Mouse (Mus musculus) E14TG2a.4 (cell line): Measurements from ENCODE around the gene Ralgapb.

Experiments
- H3K27me3 ChIP-seq: 2 replicates; pipeline ENCODE4 v1.6.1; 2014; ENCODE audit warnings: low read length, control low read depth; ENCODE audit not compliant: insufficient read depth
- H3K36me3 ChIP-seq: 2 replicates; pipeline ENCODE4 v1.6.1; 2014; ENCODE audit warnings: low read length, control low read depth; ENCODE audit not compliant: insufficient read depth
- H3K4me1 ChIP-seq: replicated peaks from 2 replicates; pipeline ENCODE4 v1.6.1; 2014; ENCODE audit warnings: low read depth, low read length, control low read depth
- H3K4me3 ChIP-seq: replicated peaks from 2 replicates; pipeline ENCODE4 v1.5.1; 2014; ENCODE audit warnings: mild to moderate bottlenecking, low read length
- H3K9me3 ChIP-seq: 2 replicates; pipeline ENCODE4 v1.6.1; 2014; ENCODE audit warnings: low read length, control low read depth
- CTCF ChIP-seq: conservative IDR thresholded peaks from 2 replicates; pipeline ENCODE4 v1.5.1; 2014; ENCODE audit warnings: low read length
- NANOG ChIP-seq: IDR thresholded peaks from 2 replicates; pipeline ENCODE4 v1.6.1; 2014; ENCODE audit warnings: borderline replicate concordance, low read length, mixed read lengths
- POU5F1 ChIP-seq: IDR thresholded peaks from 2 replicates; pipeline ENCODE4 v1.6.1; 2014; ENCODE audit warnings: low read length, borderline replicate concordance

The Ralgapb gene

DNA sequence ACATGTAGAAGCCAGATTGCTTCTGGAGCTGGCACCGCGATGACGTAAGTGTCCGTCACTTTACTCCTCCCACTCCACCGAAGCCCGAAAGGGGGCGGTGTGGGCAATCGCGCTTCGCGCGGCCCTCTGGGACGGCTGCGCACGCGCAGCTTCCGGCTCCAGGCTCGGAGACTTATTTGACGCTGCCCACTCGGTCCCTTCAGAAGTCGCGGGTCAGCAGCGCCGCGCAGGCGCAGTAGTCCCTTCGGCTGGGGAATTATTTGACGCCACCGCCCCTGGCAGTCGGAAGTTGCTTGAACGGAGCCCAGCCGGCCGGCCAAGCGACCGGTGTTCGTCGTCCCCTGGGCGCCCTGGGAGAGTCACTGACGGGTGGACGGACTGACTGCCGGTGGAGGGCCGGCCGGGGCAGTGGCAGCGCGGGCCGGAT, at the start of gene Ralgapb:
Ralgapb (plus strand) TSS at position 254 of the 427 bp plus-strand sequence.
- peak within 1 kb of the TSS; percentile 96 for H3K4me3 ChIP-seq
- no peaks in the 10 kb centered on the region for H3K36me3 ChIP-seq
- H3K9me3 ChIP-seq = no peaks in the 10 kb centered on the region
- H3K27me3 ChIP-seq = no peaks in the 10 kb centered on the region
- peaks cover 20% of the 10 kb centered on the region for H3K4me1 ChIP-seq
- no peak for TF ChIP-seq NANOG
- 0 out of 2 replicates have a peak, but pooled peaks have one; percentile 15 for TF ChIP-seq CTCF

DNA sequence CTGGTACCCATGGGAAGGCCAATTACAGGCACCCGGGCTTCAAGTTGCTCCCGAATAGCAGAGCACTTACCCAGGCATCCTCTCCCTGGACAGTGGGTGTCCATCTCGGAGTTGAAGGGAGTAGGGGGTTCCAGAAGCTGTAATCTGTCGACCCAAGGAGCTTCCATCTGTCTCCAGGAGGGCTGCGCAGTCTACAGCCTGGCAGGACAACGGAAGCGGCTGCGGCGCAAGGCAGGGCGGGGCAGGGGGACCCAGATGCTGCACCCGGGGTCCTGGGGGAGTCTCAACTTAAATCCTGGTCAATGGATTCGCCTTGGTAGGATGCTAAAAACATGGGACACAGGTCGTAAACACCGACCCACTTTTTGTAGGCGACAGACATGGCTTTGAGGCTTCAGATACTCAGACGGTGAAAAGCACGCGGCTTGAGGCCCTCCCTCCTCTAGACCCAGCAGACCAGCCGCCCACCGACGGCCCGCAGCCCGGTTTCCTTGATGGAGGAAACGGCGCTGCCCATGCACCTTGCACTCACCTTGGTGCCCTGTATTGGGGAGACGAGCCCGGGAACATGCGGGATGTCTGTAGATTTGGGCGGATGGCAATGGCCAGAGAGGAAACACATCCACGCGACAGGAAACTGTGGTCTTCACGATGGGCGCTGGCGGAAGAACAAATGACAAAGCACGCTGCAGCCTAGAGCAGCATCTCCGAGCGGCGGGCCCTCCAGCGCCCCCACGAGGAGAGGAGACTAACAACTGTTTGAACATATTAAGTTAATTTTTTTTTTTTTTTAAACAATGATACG, 48.6 kb upstream of the Ralgapb start:
- no peaks in the 10 kb centered on the region for H3K9me3 ChIP-seq

GRCm38 (mm10) chr2:158361678-158362320, 47.8 kb upstream of the Ralgapb start:
- peak; percentile 18; the same call in 1 of the 2 replicates for TF ChIP-seq CTCF
- TF ChIP-seq NANOG = no peak
- no peak for TF ChIP-seq POU5F1

More for the DNA sequence above, 48.6 kb upstream of the Ralgapb start:
- Histone ChIP-seq H3K4me3 (peak overlapping the region; percentile 100), H3K36me3 (peaks cover 49% of the 10 kb centered on the region), H3K27me3 (no peaks in the 10 kb centered on the region), H3K4me1 (peaks cover 49% of the 10 kb centered on the region)
- TF ChIP-seq POU5F1 (no peak), CTCF (peak; percentile 70)

GRCm38 (mm10) chr2:158364175-158364574, 45.5 kb upstream of the Ralgapb start:
- peaks cover 18% of the 10 kb centered on the region for H3K4me1 ChIP-seq
- H3K27me3 ChIP-seq = no peaks in the 10 kb centered on the region; the same call in 1 of the 2 replicates
- H3K9me3 ChIP-seq = no peaks in the 10 kb centered on the region
- H3K4me3 ChIP-seq = no peak overlapping the region
- H3K36me3 ChIP-seq = peaks cover 18% of the 10 kb centered on the region
- TF ChIP-seq POU5F1 (no peak), CTCF (no peak), NANOG (no peak)

More at GRCm38 (mm10) chr2:158361678-158362320, 47.8 kb upstream of the Ralgapb start:
- no peaks in the 10 kb centered on the region; the same call in 1 of the 2 replicates for H3K27me3 ChIP-seq
- H3K4me1 ChIP-seq = peaks cover 42% of the 10 kb centered on the region
- H3K36me3 ChIP-seq = peaks cover 42% of the 10 kb centered on the region
- no peaks in the 10 kb centered on the region for H3K9me3 ChIP-seq
- peak overlapping the region; percentile 100; the same call in 1 of the 2 replicates for H3K4me3 ChIP-seq

- Histone ChIP-seq H3K4me3 (no peak overlapping the region), H3K36me3 (peaks cover 7% of the 10 kb centered on the region), H3K27me3 (no peaks in the 10 kb centered on the region; the same call in 1 of the 2 replicates), H3K4me1 (peaks cover 18% of the 10 kb centered on the region), H3K9me3 (no peaks in the 10 kb centered on the region)
- no peak for TF ChIP-seq NANOG
- TF ChIP-seq CTCF = no peak
- TF ChIP-seq POU5F1 = no peak
Observed at GRCm38 (mm10) chr2:158365099-158365850, 44.4 kb upstream of the Ralgapb start.

DNA sequence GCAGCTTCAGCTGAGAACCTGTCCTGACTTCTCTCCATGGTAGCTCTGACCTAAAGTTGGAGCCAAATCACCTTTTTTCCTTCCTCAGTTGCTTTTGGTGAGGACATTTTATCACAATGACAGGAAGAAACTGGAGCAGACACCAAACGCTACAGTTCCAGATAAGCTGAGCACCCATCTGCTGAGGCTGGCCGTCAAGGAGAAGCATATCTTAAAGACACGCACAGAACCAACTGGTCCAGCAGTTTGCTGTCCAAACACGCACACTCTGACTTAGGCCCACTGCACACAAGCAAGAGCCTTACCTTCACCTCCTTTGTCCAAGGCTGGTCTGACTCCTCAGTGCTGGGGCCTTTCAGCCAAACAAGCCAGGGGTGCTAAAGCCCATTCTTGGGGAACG, 42.0 kb upstream of the Ralgapb start:
- no peak for TF ChIP-seq POU5F1
- TF ChIP-seq NANOG = no peak
- no peak for TF ChIP-seq CTCF
- no peak overlapping the region for H3K4me3 ChIP-seq
- H3K9me3 ChIP-seq = no peaks in the 10 kb centered on the region
- peaks cover 24% of the 10 kb centered on the region for H3K4me1 ChIP-seq
- H3K27me3 ChIP-seq = peaks cover under 1% of the 10 kb centered on the region; the same call in 1 of the 2 replicates
- no peaks in the 10 kb centered on the region for H3K36me3 ChIP-seq

GRCm38 (mm10) chr2:158368313-158368712, 41.3 kb upstream of the Ralgapb start:
- H3K9me3 ChIP-seq = no peaks in the 10 kb centered on the region
- H3K4me3 ChIP-seq = no peak overlapping the region
- peaks cover 7% of the 10 kb centered on the region for H3K27me3 ChIP-seq
- no peaks in the 10 kb centered on the region for H3K36me3 ChIP-seq
- peaks cover 24% of the 10 kb centered on the region for H3K4me1 ChIP-seq
- TF ChIP-seq POU5F1 = no peak
- TF ChIP-seq NANOG = no peak
- no peak for TF ChIP-seq CTCF
